Mouse (Mus musculus): ENCODE results near the gene Ttc28. TPM values are rescaled to one million over a fixed set of nuclear protein-coding genes. Genes with fewer than 3 reads are reported as not detected.

The Ttc28 gene
- total RNA-seq, 2 experiments from 2014 or later: 19.6 to 23.4 TPM

DNA sequence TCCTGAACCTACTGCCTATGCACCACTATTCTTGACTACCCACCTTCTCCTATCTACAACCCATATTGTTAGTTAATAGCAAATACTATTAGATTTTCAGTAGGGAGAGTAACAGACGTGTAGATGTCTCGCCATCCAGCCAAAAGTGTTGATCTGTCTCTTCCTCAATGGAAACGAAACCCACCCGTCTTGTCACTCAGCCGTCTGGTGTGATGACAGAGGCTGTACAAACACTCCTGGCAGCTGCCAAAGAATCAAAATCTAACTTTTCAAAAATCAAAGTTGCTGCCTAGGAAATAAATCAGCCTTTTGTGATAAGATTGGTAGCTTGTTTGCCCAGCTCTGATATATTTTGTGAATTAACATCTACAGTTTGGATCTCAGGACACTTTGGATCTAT lies 123.6 kb downstream of the Ttc28 start:
- DNase-seq (ENCODE audit: low spot score in 2 of 2): no peak

DNA sequence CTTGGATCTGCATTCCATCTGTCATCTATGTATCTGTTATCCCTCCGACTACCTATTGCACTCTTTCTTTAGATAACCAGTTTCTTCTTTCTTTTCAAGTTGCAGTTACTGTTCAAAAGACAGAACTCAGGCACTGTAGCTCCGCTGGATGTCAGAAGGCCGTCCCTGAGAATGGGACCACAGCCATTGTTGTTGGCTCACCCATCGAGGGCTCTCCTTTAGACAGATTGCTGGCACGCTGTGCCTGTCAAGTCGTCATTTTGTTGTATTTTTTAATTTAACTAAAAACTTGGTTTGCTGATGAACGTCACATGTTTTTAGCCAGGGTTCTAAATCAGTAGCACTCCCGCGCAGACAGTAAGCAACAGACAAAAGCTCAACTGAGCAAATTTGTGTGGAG lies 124.1 kb downstream of the Ttc28 start:
- DNase-seq (ENCODE audit: low spot score in 2 of 2): no peak

DNA sequence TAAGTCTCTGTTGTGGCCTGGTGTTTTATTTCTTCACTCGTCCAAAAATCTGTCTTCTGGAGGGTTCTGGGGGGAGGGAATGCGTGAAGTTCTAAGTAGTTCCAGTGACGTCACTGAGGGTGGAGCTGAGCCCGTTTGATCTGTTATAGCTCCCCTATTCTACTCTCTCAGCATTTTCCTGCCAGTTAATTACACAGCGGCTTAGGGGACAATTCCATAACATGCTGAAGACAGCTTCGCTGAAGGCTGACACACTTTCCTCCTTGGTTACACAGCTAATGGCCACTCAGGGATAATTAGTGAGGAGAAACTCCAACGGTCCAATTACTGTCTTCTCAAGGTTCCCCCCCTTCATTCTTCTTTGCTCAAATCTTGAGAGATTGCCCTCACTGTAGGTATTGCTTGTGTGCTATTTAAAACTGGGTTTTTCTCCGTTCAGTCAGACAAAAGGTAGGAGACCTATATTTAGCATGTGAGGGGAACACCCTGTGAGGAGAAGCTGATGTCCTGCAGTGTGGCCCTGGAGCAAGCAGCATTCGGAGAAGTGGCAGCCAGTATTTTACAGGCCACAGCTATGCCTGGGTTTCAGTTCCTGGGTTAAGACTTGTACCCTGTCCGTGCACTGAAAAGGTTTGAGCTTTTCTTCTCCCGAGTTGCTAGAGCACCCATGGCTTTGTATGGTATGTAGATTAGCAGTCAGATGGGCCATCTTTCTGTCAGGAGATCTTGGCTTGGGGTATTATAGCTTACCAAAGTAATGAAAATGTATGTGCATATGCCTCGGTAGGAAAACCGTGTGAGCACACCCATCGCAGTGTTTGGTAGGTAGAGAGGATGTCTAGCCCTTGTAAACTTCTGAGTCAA lies 126.9 kb downstream of the Ttc28 start:
- DNase-seq (ENCODE audit: low spot score in 2 of 2): no peak

DNA sequence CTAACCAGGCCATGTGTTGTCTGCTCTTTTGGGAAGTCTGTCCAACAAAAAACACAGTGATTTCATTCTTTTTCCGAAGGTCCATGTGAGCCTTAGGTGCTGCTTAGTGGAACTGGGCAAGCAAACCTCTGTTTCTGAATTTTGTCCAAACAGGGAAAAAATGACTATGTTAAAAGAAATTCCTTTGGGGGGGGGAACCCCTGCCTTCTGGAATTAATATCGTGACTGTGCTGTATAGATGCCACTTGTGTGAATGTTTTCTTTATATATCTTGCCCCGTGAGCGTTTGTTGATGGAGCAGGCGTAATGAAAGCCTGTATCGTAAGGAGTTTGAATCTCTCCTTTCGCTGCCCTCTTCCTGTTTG lies 127.5 kb downstream of the Ttc28 start:
- DNase-seq (ENCODE audit: low spot score in 2 of 2): no peak

DNA sequence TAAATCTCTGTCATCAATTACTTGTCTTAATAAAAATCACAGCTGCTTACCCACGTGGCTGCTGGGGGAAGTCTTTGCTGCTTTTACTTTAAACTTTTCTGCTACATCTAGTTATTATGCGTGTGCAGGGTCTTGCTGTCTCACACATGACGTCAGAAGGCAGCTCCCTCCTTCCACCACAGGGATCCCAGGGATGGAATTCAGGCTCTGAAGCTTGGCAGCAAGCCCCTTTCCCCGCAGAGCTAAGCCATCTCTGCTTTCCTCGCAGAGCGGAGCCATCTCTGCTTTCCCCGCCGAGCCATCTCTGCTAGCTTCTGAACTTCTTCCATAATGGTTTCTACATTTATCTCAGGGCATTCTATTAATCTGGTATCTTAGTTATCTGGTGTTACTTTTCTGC lies 128.3 kb downstream of the Ttc28 start:
- no peak for DNase-seq (ENCODE audit: low spot score in 2 of 2)

DNA sequence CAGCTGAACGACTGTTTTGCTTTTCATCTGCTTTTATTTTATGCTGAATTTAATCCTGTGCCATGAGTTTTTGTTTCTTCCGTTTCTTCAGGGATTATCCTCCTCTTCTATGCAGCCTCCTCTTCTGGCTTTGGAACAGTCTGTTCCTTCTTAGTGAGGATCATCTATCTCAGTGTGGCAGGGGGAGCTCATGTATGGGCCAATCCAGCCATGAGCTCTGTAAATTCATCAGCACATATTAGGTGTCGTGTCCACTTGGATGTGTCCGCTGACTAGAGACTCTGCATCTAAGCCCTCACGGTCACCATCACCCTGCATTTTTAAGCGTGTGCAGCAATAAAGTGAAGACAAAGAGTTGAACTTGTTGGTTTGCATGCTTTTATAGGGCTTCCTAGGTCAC lies 128.8 kb downstream of the Ttc28 start:
- DNase-seq (ENCODE audit: low spot score in 2 of 2): no peak

DNA sequence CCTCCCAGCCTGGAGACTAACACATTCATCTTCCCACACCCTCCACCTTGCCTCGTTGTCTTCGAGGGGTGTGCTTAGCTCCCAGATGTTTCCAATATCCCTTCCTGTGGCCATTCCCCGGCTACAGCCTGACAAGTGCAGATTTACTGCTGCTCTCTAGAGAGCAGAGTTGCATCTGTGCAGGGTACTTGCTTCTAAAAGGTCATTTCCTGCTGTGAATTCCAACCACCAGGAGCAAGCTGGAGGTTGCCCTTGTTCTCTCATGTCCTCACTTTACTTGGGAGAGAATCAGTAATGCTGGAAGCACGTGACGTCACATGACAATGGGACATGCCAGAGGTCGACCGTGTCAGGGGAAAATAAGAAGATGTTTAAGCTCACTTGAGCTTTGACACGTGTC lies 131.7 kb downstream of the Ttc28 start:
- DNase-seq (ENCODE audit: low spot score in 2 of 2): no peak

DNA sequence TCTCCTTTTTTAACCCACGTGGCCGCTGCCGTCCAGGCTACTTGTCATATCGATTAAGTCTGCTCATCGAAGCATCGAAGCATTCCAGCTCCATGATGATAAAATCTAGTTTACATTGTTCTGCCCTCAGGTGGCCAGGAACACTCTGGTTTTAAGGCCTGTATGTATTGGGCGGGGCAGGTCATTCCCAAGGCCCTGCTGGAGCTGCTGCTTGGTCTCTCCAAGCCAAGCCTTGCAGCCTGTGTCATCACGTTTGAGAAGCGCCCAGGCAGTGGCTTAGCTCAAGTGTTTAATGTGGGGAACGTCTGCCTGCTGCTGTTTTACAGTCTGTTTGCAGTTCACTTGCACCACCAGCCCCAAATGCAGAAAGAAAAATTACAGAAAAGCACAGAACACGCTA lies 132.5 kb downstream of the Ttc28 start:
- no peak for DNase-seq (ENCODE audit: low spot score in 2 of 2)

DNA sequence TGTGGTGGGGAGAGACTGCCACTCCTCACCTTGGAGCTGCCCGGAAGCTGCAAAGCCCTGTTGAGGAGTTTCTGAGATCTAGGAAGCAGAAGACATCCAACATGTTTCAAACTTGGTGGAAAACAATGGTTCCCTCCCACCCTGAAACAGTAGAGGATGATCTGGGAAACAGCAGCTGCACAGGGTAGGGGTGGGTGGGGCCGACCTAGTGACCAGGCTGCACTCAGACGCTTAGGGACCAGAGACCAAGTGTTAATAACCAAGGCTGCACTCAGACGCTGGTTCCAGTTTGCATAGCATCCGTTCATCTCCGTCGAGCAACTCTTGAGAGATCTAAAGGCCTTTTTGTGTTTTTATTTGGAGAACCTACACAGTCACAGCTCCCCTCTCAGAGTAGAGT lies 133.0 kb downstream of the Ttc28 start:
- no peak for DNase-seq (ENCODE audit: low spot score in 2 of 2)

DNA sequence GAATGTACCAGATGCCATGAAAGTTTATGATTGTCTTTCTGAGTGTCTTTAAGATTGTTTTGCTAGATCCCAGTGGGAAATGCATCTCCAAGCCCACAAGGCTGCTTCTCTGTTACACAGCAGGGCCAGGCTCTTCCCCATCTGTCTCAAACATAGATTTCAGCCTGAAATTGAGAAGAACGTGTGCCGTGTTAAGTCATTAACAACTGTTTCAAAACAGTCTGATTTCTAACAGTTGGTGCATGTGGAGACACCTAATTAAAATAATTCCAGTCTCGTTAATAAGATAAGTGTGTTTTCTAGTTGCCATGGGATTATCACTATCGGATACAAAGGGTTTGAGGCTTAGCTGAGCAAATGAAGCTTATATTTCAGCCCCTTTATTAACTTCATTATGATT lies 135.4 kb downstream of the Ttc28 start:
- DNase-seq (ENCODE audit: low spot score in 2 of 2): peak in 1 of 2 experiments; percentile 64

DNA sequence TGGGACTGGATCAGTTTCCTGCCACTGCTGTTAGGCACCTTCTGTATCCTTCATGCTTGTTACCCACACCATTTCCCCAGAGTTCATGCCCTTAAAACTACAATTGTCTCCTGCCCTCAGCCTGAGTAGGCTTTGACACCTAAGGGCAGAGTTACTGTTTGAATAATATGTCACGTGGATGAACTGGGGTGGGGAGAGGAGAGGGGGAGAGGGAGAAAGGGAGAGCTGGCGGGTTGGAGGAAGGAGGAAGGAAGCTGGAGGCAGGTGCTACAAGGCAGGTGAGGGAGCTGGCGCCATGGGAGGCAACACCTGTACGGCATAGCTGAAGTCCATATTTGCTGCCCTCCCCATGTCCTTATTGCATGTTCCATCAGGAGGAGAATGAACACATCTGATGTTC lies 137.7 kb downstream of the Ttc28 start:
- DNase-seq (ENCODE audit: low spot score in 2 of 2): no peak

DNA sequence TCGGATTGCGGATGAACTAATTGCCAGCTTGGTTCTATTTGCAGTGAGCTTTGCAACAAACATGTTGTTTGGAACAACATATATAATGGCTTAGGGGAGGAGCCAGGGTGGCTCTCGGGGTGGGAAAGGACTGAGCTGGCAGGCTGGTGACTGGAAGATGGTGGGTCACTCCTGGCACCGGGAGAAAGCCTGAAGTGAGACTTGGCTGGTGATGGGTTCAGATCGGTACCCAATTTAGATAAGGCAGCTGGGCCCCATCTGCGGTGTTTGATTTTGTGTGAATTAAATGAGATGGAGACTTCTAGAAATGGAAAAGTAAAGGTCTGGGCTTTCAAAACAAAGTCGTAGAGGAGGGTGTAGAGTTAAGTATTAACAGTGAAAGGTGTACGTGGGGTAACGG lies 142.7 kb downstream of the Ttc28 start:
- no peak for DNase-seq (ENCODE audit: low spot score in 2 of 2)

DNA sequence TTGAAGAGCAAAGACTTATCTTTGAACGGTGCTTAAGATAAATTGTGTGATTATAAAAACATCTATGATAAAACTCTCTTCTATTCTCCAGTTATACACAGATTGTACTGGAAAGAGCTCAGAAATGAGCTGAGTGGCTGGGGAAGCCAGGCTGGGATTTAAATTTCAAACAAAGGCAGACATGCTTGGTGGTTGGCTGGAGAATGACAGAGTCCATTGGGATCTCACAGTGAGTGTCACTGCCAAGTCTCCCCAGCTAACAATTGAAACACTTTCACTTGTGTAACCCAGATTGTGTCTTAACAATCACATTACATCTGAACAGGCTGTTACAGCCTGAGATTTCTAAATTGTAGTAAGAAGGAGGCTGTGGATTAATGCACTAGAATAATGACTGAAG lies 143.3 kb downstream of the Ttc28 start:
- no peak for DNase-seq (ENCODE audit: low spot score in 2 of 2)

DNA sequence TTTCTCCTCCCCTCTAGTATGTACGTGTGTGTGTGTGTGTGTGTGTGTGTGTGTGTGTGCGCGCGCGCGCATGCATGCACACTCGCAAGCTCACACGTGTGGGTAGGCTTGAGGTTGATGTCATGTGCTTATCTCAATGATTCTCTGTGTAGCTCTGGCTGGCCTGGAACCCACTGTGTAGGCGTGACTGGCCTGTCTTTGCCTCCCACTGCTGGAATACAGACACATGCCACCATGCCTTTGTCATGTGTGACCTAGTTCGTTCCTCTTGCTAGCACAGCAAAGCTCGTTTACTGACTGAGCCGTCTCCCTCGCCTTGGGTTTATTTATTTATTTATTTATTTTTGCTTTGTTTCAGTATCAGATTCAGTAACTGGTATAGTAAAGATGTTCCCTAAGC lies 145.0 kb downstream of the Ttc28 start:
- no peak for DNase-seq (ENCODE audit: low spot score in 2 of 2)

DNA sequence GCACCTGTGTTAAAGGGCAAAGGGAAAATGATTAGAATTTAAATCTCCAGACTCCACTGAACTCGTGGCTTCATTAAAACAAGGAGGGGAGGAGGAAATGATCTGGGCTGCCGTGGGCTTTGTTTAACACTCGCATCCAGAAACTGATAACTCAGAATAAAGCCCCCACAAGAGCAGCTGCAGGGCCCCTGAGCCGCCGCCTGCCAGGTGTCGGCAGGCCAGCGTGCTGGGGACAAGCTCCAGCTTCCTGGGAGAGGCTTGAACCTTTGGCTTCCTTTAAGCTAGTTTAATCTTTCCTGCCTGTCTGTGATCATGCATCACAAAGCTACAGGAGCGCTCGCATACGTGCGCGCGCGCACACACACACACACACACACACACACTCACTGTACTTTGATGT lies 145.9 kb downstream of the Ttc28 start:
- DNase-seq (ENCODE audit: low spot score in 2 of 2): no peak

DNA sequence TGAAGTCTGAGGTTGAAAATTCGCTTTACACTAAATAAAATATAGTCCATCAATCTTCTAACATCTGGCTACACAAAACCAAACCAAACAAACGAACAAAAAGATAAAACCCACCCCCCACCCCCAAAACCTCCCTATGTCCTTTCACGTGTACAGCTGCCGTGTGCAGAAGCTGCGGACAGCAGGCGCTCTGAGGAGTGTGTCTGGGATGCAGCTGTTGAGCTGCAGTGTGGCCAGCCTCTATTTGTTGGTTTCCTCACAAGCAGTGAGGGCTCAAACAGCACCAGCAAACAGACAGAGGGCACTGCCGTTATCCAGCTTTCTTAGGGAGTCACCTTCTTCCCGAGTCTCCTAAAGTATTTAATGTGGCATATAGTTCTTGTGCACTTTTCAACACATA lies 146.6 kb downstream of the Ttc28 start:
- no peak for DNase-seq (ENCODE audit: low spot score in 2 of 2)

DNA sequence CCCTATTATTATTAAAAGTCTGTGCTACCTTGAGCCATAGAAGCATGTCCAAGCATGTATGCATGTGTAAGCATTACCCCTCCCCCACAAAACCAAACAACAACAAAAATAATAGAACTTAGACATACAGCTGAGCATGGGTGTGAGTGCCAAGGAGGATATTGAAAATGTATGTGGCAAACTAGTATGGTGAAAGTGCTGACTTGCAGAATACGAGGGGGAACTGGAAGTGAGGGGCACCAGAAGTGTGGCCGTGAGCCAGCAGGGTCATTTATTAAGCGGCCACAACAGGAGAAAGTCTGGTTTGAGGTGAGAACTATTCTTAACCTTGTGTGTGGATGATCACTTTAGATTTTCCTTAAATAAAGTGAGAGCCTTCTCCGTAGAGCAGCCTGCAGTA lies 148.7 kb downstream of the Ttc28 start:
- no peak for DNase-seq (ENCODE audit: low spot score in 2 of 2)

DNA sequence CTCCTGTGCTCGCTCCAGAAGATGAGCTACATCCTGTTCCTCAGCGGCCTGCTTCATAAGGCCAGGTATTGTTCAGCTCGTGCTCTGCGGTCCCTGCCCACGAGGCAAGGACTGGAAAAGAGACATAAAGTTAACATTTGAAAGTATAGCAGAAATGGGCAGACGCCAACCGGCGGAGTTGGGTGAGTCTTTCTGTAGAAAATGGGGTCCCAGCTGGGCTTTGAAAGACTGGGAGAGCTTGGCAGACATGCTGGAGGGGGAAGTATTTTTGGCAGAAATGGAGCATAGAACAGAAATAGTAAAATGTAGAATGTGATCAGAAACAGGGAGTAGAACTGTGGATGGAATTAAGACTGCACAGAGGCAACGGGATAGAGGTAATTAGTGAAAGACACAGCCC lies 149.3 kb downstream of the Ttc28 start:
- DNase-seq (ENCODE audit: low spot score in 2 of 2): peak; percentile 35 to 77

DNA sequence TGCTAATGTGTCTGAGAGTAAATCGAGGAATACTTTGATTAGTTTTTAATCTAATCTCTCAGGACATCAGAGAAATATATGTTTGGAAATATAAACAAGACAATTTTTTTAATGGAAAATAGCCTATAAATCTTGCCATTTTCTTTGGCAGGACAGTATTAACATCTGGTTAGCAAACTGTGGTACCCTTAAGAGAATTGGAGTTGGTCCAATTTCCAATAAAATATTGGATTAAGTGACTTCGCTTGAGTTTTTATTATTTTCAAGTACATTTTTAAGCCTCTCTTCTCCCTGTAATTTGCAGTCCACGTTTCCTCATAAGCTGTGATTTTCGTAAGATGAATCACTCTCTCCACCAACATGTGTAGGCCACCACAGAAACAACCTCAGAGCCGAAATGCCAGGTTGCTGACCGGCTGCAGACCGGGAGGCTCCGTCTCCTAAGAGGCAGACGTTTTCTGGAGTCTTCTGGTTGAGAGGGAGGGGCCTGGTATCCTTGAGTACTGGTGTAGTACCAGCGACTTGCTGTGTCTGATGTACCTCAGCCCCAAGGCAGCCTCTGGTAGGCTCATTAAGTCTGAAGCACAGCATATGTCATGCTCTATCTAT lies 153.2 kb downstream of the Ttc28 start:
- DNase-seq (ENCODE audit: low spot score in 2 of 2): no peak

DNA sequence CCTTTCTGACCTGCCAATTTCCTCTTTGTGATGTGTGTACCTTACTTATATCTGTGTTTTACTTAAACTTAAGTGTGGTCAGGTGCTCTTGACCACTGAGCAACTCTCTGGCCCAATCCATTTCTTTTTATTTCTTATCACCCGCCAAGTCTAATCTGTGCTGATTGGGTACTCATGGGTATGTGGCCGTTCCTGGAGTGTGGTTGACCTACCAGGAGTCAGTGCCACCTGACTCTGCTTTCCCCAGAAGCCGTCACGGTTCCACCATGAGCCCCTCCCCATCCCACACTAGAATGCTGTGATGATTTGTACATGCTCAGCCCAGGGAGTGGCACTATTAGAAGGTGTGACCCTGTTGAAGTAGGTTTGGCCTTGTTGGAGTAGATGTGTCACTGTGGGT lies 153.9 kb downstream of the Ttc28 start:
- no peak for DNase-seq (ENCODE audit: low spot score in 2 of 2)

DNA sequence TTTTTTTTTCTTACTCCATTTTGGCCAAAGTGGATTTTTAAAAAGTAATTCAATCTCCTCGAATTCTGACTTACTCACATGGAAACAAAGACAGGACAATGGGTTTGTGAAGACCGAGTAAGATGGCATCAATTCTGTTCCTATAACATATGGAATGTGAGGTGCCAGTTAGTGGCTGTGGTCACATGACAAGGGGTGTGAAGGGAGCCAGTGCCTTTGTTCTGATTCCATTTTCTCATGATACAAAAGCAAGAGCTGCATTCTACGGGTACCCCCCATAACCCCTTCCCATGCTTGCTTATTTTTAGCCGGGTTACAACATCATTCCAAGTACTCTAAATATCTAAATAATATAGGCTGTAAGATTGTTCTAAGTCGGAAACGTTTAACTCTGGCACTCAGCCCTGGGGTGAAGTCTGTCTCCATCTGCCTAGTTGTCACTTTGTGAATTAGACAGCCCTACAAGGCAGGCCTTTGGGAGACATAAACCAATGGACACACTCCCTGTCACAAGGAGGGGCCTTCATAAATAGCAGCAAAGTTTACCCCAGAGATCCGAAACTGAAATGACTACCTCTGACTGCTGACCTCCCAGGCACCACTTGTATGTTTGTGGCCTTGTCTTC lies 157.6 kb downstream of the Ttc28 start:
- DNase-seq (ENCODE audit: low spot score in 2 of 2): no peak

DNA sequence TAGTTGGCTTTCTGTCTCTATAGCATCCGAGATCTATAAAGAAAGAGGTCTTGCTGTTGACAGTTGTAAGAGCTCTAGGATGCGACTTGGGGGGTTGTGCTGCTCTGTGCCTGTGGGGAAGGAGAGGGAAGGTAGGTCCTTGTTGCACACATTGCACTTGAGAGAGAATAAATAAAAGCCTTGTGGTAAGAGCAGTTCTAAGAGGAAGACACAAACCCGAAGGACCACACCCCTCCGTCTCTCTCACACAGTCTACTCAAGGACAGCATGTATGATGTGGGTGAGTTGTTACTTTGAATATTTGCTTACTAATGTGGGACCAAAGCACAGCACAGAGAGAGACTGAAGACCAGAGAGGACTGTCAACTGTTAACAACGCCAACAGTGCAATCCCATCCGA lies 160.2 kb downstream of the Ttc28 start:
- DNase-seq (ENCODE audit: low spot score in 2 of 2): no peak

DNA sequence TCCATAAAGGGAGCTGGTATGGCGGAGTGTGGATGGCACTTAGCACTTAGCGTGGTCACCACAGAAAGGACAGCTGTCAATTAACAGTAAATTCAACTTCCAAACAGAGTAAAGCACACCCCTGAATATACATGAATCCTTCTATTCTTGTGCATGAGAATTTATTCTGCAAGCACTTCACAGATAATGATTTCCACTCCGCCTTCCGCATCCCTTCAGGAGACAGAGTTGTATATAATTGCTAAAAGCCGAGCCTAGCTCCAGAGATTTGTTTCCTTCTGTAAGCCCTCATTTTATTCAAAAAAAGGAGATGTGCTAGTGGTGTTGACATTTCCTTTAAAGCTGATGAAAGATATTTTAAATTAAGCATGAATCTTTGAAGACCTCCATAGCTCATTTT lies 162.3 kb downstream of the Ttc28 start:
- no peak for DNase-seq (ENCODE audit: low spot score in 2 of 2)
